Mouse (Mus musculus) cerebellum, adult 9-10 months (tissue): ENCODE measurements around the gene Clk1.
"Not testable (repeated sequence)": the region's sequence is repeated elsewhere in the genome, so short reads cannot be mapped to it uniquely, and the experiment has no call there.

Experiments used
- DNase-seq: peaks from one replicate; pipeline ENCODE4 v3.0.0; 2022

Gene Clk1

GRCm38 (mm10) chr1:58403745-58404144 is 20.1 kb downstream of the Clk1 start:
- no peak for DNase-seq

- no peak for DNase-seq
Observed at GRCm38 (mm10) chr1:58401396-58401795, 22.5 kb downstream of the Clk1 start.

- no peak for DNase-seq
Observed at GRCm38 (mm10) chr1:58397731-58398130, 26.1 kb downstream of the Clk1 start.

GRCm38 (mm10) chr1:58396179-58396578 is 27.7 kb downstream of the Clk1 start:
- no peak for DNase-seq

GRCm38 (mm10) chr1:58395341-58395740 is 28.5 kb downstream of the Clk1 start:
- no peak for DNase-seq

GRCm38 (mm10) chr1:58393284-58394195 is 30.3 kb downstream of the Clk1 start:
- peak; percentile 48 for DNase-seq

- peak; percentile 91 for DNase-seq
Observed at GRCm38 (mm10) chr1:58392652-58393283, 31.1 kb downstream of the Clk1 start, which contains the start of gene Bzw1. Gene Bzw1 (plus strand): TSS chr1:58392898.

GRCm38 (mm10) chr1:58392268-58392651 is 31.6 kb downstream of the Clk1 start:
- no peak for DNase-seq

GRCm38 (mm10) chr1:58391421-58392267 is 32.2 kb downstream of the Clk1 start:
- peak; percentile 23 for DNase-seq

- no peak for DNase-seq
Observed at GRCm38 (mm10) chr1:58382586-58383281, 41.1 kb downstream of the Clk1 start.

GRCm38 (mm10) chr1:58375574-58376147 is 48.2 kb downstream of the Clk1 start:
- DNase-seq = no peak

- not testable (repeated sequence) for DNase-seq
Observed at GRCm38 (mm10) chr1:58374266-58374665, 49.6 kb downstream of the Clk1 start.

- no peak for DNase-seq
Observed at GRCm38 (mm10) chr1:58369716-58370115, 54.1 kb downstream of the Clk1 start.

GRCm38 (mm10) chr1:58366737-58367471 is 57.0 kb downstream of the Clk1 start:
- DNase-seq = no peak

- DNase-seq = no peak
Observed at GRCm38 (mm10) chr1:58365829-58366228, 58.0 kb downstream of the Clk1 start.

GRCm38 (mm10) chr1:58364551-58364950 is 59.3 kb downstream of the Clk1 start:
- DNase-seq = no peak

GRCm38 (mm10) chr1:58362296-58362695 is 61.6 kb downstream of the Clk1 start:
- no peak for DNase-seq
